Mouse (Mus musculus) adrenal gland, adult 8-10 months (tissue): ENCODE results near the gene Sema6d. TPM values are rescaled to one million over a fixed set of nuclear protein-coding genes. Genes with fewer than 3 reads are reported as not detected.

Experiments
- DNase-seq: peaks from one replicate; pipeline ENCODE4 v3.0.0; 2022
- total RNA-seq, 4 experiments: library from RNA; stranded (reverse); gene quantifications; 2 replicates each; pipeline ENCODE4 v1.2.4; 2022

The Sema6d gene
- total RNA-seq, 4 experiments from 2014 or later, result 5.1 to 12.7 (median 10.7) TPM

GRCm38 (mm10) chr2:124171718-124172117, 81.9 kb downstream of the Sema6d start:
- DNase-seq, result no peak

DNA sequence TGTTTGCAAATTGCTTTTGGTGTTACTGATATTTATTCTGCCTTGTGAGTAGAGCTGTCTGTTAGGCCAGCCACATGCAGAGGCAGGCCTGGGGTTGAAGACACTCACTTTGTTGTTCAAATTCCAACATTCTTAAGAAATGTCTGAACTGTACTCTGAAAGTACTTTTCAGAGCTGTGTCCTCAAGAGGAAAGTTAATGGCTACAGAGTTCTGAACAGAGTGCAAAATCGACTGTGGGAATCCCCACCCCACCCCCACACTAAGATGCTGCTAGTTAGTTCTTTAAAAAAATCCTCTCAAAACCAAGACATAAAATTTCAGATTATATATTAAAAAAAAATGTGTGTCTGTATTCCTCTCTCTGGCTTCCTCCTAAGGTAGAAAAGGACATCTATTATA, 86.5 kb downstream of the Sema6d start:
- no peak for DNase-seq

DNA sequence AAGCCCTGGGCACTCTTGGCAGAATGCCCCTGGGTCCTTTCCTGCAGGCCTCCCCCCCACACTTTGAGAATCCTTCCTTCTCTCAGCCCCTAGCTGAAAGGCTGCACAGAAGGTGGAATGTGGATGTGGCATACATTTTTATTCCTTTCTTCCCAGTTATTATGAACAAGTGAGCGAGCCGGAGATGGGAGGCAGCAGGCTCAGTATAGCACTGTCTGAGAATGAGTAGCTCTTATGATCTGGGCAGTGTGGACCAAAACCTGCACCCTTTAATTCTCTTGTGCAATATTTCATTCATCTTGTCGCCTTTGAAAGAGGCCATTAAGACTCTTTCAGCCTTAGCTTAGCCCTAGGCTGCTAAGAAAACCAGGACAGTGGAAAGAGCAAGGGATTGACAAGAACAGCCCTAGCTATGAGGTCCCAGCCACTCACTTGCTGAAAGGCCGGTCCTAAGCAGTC, 87.0 kb downstream of the Sema6d start:
- DNase-seq, result no peak

DNA sequence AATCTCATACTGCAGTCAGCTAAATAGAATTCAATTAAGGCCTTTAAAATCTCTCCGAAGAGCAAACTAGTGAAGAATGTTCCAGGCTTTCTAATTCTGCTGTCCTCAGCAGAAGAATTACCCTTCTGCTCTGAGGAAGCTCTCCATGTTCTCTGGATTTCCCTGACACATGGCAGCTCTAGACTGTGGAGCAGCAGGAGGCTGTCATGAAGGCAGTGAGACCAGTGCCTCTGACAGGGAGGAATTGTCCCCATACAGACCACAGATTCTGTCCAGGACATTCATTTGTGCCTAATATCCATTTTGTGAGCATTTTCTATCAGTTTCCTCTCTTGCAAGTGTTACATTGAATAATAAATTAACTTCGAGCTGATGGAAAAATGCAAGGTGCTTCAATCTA, 99.5 kb downstream of the Sema6d start:
- no peak for DNase-seq

GRCm38 (mm10) chr2:124194041-124194440, 104.3 kb downstream of the Sema6d start:
- no peak for DNase-seq

- DNase-seq, result no peak
Observed at GRCm38 (mm10) chr2:124201493-124201892, 111.7 kb downstream of the Sema6d start.

- no peak for DNase-seq
Observed at GRCm38 (mm10) chr2:124202475-124202990, 112.8 kb downstream of the Sema6d start.

GRCm38 (mm10) chr2:124205811-124206210, 116.0 kb downstream of the Sema6d start:
- DNase-seq, result no peak

GRCm38 (mm10) chr2:124208251-124208650, 118.5 kb downstream of the Sema6d start:
- no peak for DNase-seq

DNA sequence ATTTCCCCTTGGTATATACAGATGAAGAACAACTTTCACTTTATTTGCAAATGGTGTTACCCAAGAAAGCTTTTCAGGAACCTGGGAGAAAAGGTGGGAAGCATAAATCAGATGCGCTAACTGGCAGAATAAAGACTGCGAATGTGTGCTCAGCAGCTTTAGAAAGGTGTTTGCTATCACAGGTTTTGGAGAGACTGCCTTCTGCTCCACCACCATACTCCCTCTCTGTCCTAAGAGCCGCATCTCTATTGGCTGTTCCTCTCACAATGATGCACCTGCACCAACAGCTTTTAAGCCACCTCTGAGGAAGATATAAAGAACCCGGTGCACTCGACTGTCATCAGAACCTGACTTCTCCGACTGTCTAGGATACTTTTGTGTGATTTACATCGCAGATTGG, 133.8 kb downstream of the Sema6d start:
- DNase-seq, result no peak

DNA sequence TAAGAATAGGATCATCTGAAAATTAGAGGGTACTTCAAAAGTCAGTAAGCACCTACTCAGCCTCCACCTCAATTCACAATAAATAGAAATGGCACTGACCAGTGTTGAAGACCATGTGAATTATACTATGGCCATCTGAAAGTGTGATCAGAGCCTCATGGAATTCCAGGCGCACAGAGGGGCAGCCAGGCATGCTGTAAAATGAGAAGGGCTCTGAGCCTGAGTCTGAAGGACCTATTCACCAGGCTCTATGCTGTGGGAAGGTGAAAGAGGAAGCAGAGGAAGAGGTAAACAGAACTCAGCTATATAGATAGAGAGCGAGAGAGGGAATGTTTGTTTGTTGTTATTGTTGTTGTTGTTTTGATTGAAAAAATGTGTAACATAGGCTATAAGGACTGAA, 134.6 kb downstream of the Sema6d start:
- DNase-seq, result no peak

DNA sequence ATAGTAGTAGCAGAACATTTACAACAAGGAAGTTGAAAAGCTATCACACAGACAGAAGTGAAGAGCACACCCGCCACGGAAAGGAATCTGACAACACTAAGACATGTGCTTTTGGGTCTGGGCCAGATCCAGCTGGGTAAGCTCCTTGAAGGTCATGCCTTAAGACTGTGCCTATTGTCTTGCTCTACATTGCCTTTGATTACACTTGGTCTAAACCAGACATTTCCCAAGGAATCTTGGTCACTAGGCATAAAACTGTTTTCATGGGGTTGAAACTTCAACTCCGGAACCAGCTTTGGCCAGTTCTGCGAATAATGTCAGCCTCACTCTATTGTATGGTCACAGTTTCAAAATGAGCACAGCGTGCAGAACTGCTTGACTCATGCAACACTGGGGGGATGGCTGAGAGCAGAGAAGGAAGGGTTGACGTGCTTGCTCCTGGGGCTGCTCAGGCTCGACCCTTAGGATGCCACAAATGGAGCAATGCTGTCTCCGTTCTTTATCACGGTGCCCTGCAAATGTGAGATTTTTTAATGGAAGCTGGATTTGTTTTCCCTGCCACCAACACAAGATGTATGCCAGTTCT, 145.0 kb downstream of the Sema6d start:
- DNase-seq, result no peak

GRCm38 (mm10) chr2:124235237-124236055, 145.7 kb downstream of the Sema6d start:
- no peak for DNase-seq

DNA sequence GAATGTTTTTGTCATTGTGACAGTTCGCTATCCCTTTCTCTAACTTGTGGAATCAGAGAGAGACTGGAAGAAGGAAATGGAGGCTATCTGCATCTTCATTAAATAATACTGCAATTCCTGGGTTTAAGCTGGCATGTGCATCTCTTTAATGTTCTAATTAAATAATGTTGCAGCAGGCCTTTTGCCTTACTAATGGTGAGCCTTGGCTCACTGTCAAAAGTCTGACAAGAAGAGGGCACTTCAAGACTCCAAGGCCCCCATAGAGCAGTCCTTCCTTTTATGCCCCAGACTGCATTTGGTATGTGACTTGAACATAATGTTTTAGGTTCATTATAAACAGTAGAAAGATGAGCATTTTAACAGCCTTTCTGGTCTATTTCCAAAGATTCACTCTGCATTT, 147.1 kb downstream of the Sema6d start:
- DNase-seq, result no peak

DNA sequence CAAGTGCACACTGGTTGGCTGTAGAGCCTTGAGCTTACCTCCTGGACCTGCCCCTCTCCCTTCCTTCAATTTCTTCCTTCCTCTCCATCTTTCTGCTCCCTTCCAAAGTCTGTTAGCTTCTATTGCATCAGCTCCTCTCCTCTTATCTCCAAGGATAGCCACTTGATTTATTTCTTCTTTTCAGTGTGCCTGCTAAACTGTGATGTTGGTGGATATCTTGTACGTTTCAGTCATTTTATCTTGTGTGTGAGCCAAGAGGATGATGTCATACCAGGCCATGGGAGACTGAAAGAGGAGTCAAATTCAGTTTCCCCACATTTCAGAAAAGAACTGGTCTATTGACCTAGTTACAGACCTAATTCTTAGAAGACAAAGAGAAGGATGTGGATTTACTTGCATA, 153.8 kb downstream of the Sema6d start:
- peak; percentile 8 for DNase-seq

DNA sequence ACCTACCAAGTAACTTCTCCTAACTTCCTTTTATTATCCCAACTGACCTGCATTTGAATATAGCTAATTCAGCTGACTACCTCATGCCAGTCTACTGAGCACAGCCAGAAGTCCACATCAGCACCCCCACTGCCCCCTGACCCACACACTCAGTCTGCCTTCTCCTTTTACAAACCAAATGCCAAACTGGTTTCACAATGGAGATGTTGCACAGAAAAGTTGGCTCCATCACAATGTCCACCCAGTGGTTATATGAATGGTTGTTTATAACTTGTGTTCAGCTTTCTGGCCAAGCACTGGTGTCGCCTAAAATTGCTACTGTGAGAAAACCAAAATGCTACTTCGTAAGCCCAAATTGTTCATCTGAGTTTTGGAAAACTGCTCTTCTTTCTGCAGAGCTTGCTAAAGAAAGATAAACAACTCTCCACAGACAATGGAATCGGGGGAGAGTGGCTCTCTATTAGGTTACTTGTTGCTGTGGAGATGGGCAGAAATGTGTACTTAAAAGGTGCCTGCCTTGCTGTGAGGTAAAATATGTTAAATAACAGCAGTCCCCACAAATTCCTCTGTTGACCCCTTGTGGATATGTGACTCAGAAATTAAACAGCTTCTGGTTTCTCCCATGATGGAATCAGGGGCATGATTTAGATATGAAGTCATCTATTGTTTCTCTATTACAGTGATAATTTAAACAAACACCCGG, 154.9 kb downstream of the Sema6d start:
- DNase-seq, result peak; percentile 17

DNA sequence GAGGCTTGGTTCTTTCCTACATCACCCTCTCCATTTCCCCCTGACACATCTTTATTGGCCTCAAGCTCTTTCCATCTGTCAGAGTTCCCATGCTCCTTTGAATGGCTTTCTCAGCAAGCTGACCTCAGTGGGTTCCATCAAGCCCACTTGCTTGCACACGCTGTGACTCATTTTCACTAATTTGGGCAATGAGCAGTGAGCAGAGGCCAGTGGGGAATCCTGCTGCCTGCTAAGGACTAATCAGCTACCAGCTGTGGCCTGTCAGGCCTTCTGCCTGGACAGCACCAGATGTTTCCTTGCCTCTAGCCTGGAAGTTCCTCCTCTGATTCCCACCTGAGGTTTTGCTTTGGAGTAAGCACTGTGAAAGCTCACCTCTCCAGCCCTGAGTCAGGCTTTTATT, 168.3 kb downstream of the Sema6d start:
- DNase-seq, result no peak

DNA sequence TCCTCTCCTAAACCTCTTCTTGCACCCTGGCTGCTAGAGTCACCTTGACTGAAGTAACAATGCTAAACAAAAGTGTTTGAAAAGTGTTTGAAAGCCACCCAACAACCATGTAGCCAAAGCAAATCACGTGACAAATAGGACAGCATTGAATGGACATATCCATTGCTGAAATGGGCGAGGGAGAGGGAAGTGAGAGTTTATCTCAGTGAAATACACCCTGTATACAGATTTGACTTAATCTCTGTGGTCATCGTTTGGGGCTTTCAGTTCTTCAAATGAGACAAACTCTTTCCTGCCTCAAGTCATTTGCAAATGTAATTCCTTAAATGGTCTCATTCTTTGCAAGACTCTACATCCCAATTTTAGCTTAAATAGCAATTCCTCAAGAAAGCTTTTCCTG, 174.5 kb downstream of the Sema6d start:
- DNase-seq, result no peak

DNA sequence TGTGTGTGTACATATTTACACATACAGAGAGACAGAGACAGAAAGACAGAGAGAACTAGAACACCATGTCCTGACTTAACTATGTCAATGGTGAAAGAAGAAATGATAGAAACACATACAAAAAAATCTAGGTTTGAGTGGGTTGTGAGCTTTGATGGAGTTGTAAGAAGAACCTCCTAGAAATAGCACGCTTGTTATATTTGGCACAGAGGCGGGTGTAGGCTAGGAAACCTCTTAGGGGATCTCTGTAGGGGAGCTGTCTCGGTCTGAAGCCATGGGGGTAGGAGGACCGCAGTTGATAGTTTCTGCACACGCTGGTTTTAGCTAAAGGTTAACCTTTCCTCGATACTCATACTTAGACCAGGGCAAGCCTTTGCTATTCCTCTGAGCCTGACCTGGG, 181.4 kb downstream of the Sema6d start:
- DNase-seq, result no peak

GRCm38 (mm10) chr2:124277492-124277891, 187.7 kb downstream of the Sema6d start:
- DNase-seq, result no peak

- no peak for DNase-seq
Observed at GRCm38 (mm10) chr2:124285109-124285508, 195.3 kb downstream of the Sema6d start.

GRCm38 (mm10) chr2:124289356-124289755, 199.6 kb downstream of the Sema6d start:
- no peak for DNase-seq

GRCm38 (mm10) chr2:124291145-124291544, 201.4 kb downstream of the Sema6d start:
- DNase-seq, result no peak
